Mouse (Mus musculus) ES-E14 (cell line): Measurements from ENCODE around the gene Hist1h3f. TPM values are rescaled to one million over a fixed set of nuclear protein-coding genes. Genes with fewer than 3 reads are reported as not detected.
"Not testable (repeated sequence)": the region's sequence is repeated elsewhere in the genome, so short reads cannot be mapped to it uniquely, and the experiment has no call there.

Experiments used
- DNase-seq: peaks from one replicate; pipeline ENCODE4 v3.0.0-alpha.2; 2013; ENCODE audit warnings: low read depth, low spot score
- H3K27ac ChIP-seq: 2 replicates; pipeline ENCODE4 v1.5.1; 2012; ENCODE audit warnings: low read depth, mild to moderate bottlenecking, low read length, moderate library complexity, mixed read lengths; ENCODE audit not compliant: poor library complexity, insufficient read depth, severe bottlenecking
- H3K36me3 ChIP-seq: 2 replicates; pipeline ENCODE4 v1.6.1; 2012; ENCODE audit warnings: mild to moderate bottlenecking, low read length, moderate library complexity, mixed read lengths; ENCODE audit not compliant: control insufficient read depth, poor library complexity, insufficient read depth, severe bottlenecking
- H3K4me1 ChIP-seq, 2 experiments: fragments of 150-350 bp in 1 of 2; sonication (generic) in 1 of 2; 2 replicates each; pipeline ENCODE4 v1.6.1; 2012; ENCODE audit warnings: low read length in 2 of 2, mild to moderate bottlenecking in 1 of 2, mixed read lengths in 1 of 2; ENCODE audit not compliant: control insufficient read depth in 2 of 2, insufficient read depth in 2 of 2, poor library complexity in 1 of 2
- H3K4me3 ChIP-seq, 2 experiments: fragments of 150-350 bp in 1 of 2; sonication (generic) in 1 of 2; 2 replicates each; pipeline ENCODE4 v1.5.1; 2012; ENCODE audit warnings: low read length in 2 of 2, low read depth in 1 of 2, mild to moderate bottlenecking in 1 of 2, mixed read lengths in 1 of 2; ENCODE audit not compliant: insufficient read depth in 1 of 2, poor library complexity in 1 of 2, severe bottlenecking in 1 of 2
- H3K9ac ChIP-seq: 2 replicates; pipeline ENCODE4 v1.6.1; 2012; ENCODE audit warnings: low read depth, mild to moderate bottlenecking, low read length, mixed read lengths; ENCODE audit not compliant: poor library complexity, insufficient read depth, severe bottlenecking
- H3K9me3 ChIP-seq: fragments of 150-350 bp; sonication (generic); 2 replicates; pipeline ENCODE4 v1.6.1; 2012; ENCODE audit warnings: low read depth, mild to moderate bottlenecking, low read length; ENCODE audit not compliant: control insufficient read depth, insufficient read depth
- HCFC1 ChIP-seq: IDR thresholded peaks from 2 replicates; pipeline ENCODE4 v1.6.1; 2012; ENCODE audit warnings: low read length, inconsistent platforms, borderline replicate concordance; ENCODE audit not compliant: insufficient read depth
- MAFK ChIP-seq: IDR thresholded peaks from 2 replicates; pipeline ENCODE4 v1.6.1; 2014; ENCODE audit warnings: mild to moderate bottlenecking, low read depth, low read length, inconsistent platforms; ENCODE audit not compliant: insufficient read depth
- ZC3H11A ChIP-seq: IDR thresholded peaks from 2 replicates; pipeline ENCODE4 v1.6.1; 2012; ENCODE audit warnings: low read depth, mild to moderate bottlenecking, inconsistent platforms, low read length, borderline replicate concordance
- ZNF384 ChIP-seq: IDR thresholded peaks from 2 replicates; pipeline ENCODE4 v1.6.1; 2012; ENCODE audit warnings: low read depth, low read length, inconsistent platforms
- in situ Hi-C, 2 experiments: fragments of 600-800 bp; cut with MboI; formaldehyde crosslinking; loops; one replicate each; pipeline ENCODE4 v1.15.1; 2025; ENCODE audit warnings: low sequenced_read_pairs in 2 of 2, inconsistent platforms in 1 of 2; ENCODE audit not compliant: unreplicated experiment in 2 of 2
- total RNA-seq: library from RNA; depleted of rRNA; stranded (reverse); fragments of 300-350 nt; gene quantifications from 2 replicates; pipeline ENCODE4 v1.2.3, GENCODE M21; 2012

The Hist1h3f gene
- total RNA-seq, 1 experiment = 289 TPM

DNA sequence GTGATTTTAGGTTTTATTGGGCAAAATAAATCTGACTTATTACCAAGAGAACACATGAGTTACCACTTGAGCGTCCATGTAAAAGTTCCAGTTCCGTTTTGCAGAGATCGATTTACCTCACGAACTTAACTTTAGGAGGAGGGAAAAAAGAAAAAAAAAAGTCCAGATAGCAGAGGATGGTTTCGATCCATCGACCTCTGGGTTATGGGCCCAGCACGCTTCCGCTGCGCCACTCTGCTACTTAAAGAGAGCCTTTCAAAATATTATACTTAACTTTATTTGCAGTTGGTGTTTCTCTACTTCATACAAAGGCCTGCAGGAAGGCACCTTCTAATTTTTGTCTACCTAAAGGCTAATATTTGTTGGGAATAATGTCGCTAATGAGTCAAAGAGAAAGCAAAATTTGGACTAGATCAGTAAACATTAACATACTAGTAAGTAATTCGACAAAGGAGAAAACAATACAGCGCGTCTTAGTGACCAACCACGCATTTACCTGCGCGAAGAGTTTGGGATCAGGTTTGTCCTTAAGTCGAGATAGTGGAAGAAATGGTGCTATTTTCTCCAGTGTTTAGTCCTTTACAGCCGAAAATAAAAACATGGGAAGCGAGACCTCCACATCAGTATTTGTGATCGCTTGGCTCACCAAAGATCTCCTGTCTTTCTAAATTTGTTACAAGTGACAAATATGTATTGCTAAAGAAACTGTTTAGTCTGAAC, 13.5 kb upstream of the Hist1h3f start:
- TF ChIP-seq HCFC1 (no peak), ZNF384 (peak; percentile 80), MAFK (peak; percentile 92)
- Histone ChIP-seq H3K9ac (peak overlapping the region; percentile 78), H3K4me3 (peak overlapping the region; percentile 61 to 83), H3K36me3 (no peaks in the 10 kb centered on the region), H3K27ac (peak overlapping the region; percentile 85; the same call in 1 of the 2 replicates), H3K4me1 (peaks cover 0 to 2% of the 10 kb centered on the region in 2 experiments; a peak in 1 of 4 replicates), H3K9me3 (no peaks in the 10 kb centered on the region)
- no peak for DNase-seq
- in situ Hi-C loops = loop anchor here in 1 of 2 experiments (25.0 kb wide), 1 partner anchor 1493 kb away; the partner anchor contains the start of genes Hist1h2ag, Hist1h2ah, Hist1h2bj and Hist1h2bk

GRCm38 (mm10) chr13:23530901-23531875, 12.7 kb upstream of the Hist1h3f start, which contains the start of gene Hist1h4h:
Gene Hist1h4h, plus strand, starts transcription at chr13:23531050.
- peak; percentile 96 for DNase-seq
- H3K27ac ChIP-seq = peak within 1 kb of the TSS; percentile 93
- in situ Hi-C loops = loop anchor here in 1 of 2 experiments (25.0 kb wide), 1 partner anchor 1494 kb away; the partner anchor contains the start of genes Hist1h2ag, Hist1h2ah, Hist1h2bj and Hist1h2bk
- peak within 1 kb of the TSS; percentile 67 to 83 for H3K4me3 ChIP-seq
- no peaks in the 10 kb centered on the region for H3K9me3 ChIP-seq
- H3K9ac ChIP-seq = peak within 1 kb of the TSS; percentile 78
- no peaks in the 10 kb centered on the region for H3K36me3 ChIP-seq
- no peak for TF ChIP-seq MAFK
- peaks cover 0 to 2% of the 10 kb centered on the region in 2 experiments; a peak in 1 of 4 replicates for H3K4me1 ChIP-seq

DNA sequence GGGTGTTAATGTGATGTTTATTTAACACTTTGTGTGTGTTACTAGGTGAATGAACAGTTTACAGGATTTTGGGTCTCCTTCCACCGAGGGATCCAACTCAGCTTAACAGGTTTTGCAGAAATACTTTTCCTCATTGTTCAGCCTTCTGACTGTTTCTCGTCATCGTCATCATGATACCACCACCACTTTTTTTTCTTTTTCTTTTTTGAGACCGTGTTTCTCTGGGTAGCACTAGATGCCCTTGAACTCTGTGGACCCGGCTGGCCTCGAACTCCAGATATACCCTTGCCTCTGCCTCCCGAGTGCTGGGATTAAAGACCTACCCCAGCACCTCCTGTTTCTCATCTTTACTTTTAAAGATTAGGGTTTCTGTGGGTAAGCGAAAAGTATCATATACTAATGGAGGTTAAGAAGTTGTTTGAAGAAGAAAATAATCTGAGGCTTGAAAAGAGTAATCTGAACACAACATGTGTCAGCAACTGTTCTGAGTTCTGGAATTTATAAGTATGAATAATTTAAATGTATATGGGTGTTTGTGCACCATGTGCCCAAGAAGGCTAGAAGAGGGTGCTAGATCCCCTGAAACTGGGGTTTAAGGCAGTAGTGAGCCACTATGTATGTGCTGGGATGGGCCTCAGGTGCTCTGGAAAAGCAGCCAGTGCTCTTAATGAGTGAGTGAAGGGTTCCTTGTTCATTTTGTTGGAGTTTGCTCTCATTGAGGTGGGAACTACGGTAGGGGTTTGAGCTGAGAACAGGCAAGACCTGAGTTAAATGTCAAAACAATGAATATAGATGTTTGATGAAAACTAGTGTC, 11.4 kb upstream of the Hist1h3f start:
- in situ Hi-C loops = loop anchor here in 1 of 2 experiments (25.0 kb wide), 1 partner anchor 1495 kb away; the partner anchor contains the start of genes Hist1h2ag, Hist1h2ah, Hist1h2bj and Hist1h2bk
- DNase-seq = no peak

GRCm38 (mm10) chr13:23533560-23534367, 10.1 kb upstream of the Hist1h3f start, which contains the start of gene Hist1h2af:
Gene Hist1h2af, plus strand, starts transcription at chr13:23533906.
- H3K27ac ChIP-seq = peak within 1 kb of the TSS; percentile 93
- not testable (repeated sequence) for DNase-seq, H3K9me3 ChIP-seq, H3K36me3 ChIP-seq, H3K4me1 ChIP-seq
- H3K9ac ChIP-seq = peak within 1 kb of the TSS; percentile 85
- in situ Hi-C loops = loop anchor here in 1 of 2 experiments (25.0 kb wide), 1 partner anchor 1496 kb away; the partner anchor contains the start of genes Hist1h2ag, Hist1h2ah, Hist1h2bj and Hist1h2bk
- H3K4me3 ChIP-seq = peak within 1 kb of the TSS; percentile 72 to 83

More for the DNA sequence above, 11.4 kb upstream of the Hist1h3f start:
- peak overlapping the region; percentile 43 to 83 for H3K4me3 ChIP-seq
- H3K36me3 ChIP-seq = no peaks in the 10 kb centered on the region
- TF ChIP-seq ZC3H11A (no peak), ZNF384 (no peak)
- H3K9ac ChIP-seq = peak overlapping the region; percentile 82; the same call in 1 of the 2 replicates
- H3K9me3 ChIP-seq = no peaks in the 10 kb centered on the region
- peaks cover 0 to 2% of the 10 kb centered on the region in 2 experiments; a peak in 1 of 4 replicates for H3K4me1 ChIP-seq
- peak overlapping the region; percentile 93; the same call in 1 of the 2 replicates for H3K27ac ChIP-seq
